Mouse (Mus musculus) brain, embryonic 18.5 days (tissue): Measurements from ENCODE around the gene Fdx1l.
A peak's percentile ranks its signal among the peaks of the same experiment; 100 is the strongest.

Experiments used
- DNase-seq: peaks from one replicate; pipeline ENCODE4 v3.0.0-alpha.2; 2012; ENCODE audit warnings: low read depth, low spot score

The Fdx1l gene

GRCm38 (mm10) chr9:21073044-21073840 is at the start of gene Fdx1l, which contains the start of gene Gm49373:
Gene Fdx1l, minus strand, starts transcription at chr9:21073614.
Gene Gm49373, minus strand, starts transcription at chr9:21073096.
- DNase-seq: peak; percentile 80

- DNase-seq: no peak
These were observed 48.1 kb upstream of the Fdx1l start for GRCm38 (mm10) chr9:21121483-21121882.

- DNase-seq: no peak
These were observed 43.7 kb upstream of the Fdx1l start for GRCm38 (mm10) chr9:21117073-21117472.

GRCm38 (mm10) chr9:21115105-21115504 is 41.7 kb upstream of the Fdx1l start:
- DNase-seq: no peak

- DNase-seq: no peak
These were observed 40.8 kb upstream of the Fdx1l start for GRCm38 (mm10) chr9:21114190-21114589.

GRCm38 (mm10) chr9:21113751-21114150 is 40.3 kb upstream of the Fdx1l start:
- no peak for DNase-seq

GRCm38 (mm10) chr9:21107607-21108237 is 34.3 kb upstream of the Fdx1l start:
- no peak for DNase-seq

GRCm38 (mm10) chr9:21105760-21106564 is 32.5 kb upstream of the Fdx1l start:
- DNase-seq: no peak

- no peak for DNase-seq
These were observed 31.4 kb upstream of the Fdx1l start for GRCm38 (mm10) chr9:21104814-21105213.

GRCm38 (mm10) chr9:21102076-21102475 is 28.7 kb upstream of the Fdx1l start:
- no peak for DNase-seq

- no peak for DNase-seq
These were observed 27.2 kb upstream of the Fdx1l start for GRCm38 (mm10) chr9:21100447-21101161.

- DNase-seq: no peak
These were observed 24.4 kb upstream of the Fdx1l start for GRCm38 (mm10) chr9:21097793-21098192.

- no peak for DNase-seq
These were observed 22.5 kb upstream of the Fdx1l start for GRCm38 (mm10) chr9:21095958-21096357.

- DNase-seq: no peak
These were observed 20.0 kb upstream of the Fdx1l start for GRCm38 (mm10) chr9:21093423-21093822.

GRCm38 (mm10) chr9:21091707-21092320 is 18.4 kb upstream of the Fdx1l start, which contains the start of the genes Gm38431 and Raver1:
Gene Gm38431, minus strand, starts transcription at chr9:21091997.
Gene Raver1, minus strand, starts transcription at chr9:21092008.
- DNase-seq: peak; percentile 96

- no peak for DNase-seq
These were observed 17.7 kb upstream of the Fdx1l start for GRCm38 (mm10) chr9:21090972-21091706.

- DNase-seq: no peak
These were observed 17.1 kb upstream of the Fdx1l start for GRCm38 (mm10) chr9:21090537-21090936.

GRCm38 (mm10) chr9:21083324-21083723 is 9.9 kb upstream of the Fdx1l start:
- no peak for DNase-seq

GRCm38 (mm10) chr9:21081127-21081526 is 7.7 kb upstream of the Fdx1l start:
- no peak for DNase-seq

- no peak for DNase-seq
These were observed 2.2 kb upstream of the Fdx1l start for GRCm38 (mm10) chr9:21075625-21076024.
